Mouse (Mus musculus) kidney, embryonic 16.5 days (tissue): ENCODE results near the gene Ino80d. TPM values are rescaled to one million over a fixed set of nuclear protein-coding genes. Genes with fewer than 3 reads are reported as not detected.

ENCODE experiments used
- ATAC-seq: fragments of 200-750 bp; cut with Nextera tagmentation; 2 replicates; pipeline ENCODE4 v1.8.0; 2017; ENCODE audit warnings: moderate TSS enrichment; ENCODE audit not compliant: low FRiP score, low TSS enrichment
- H3K27ac ChIP-seq: fragments of 300-500 bp; sonication (generic); 2 replicates; pipeline ENCODE4 v1.5.1; 2014; ENCODE audit warnings: low read length
- H3K27me3 ChIP-seq: fragments of 300-500 bp; sonication (generic); 2 replicates; pipeline ENCODE4 v1.6.1; 2014; ENCODE audit warnings: low read length, control low read depth, mixed read lengths; ENCODE audit not compliant: insufficient read depth
- H3K36me3 ChIP-seq: fragments of 300-500 bp; sonication (generic); 2 replicates; pipeline ENCODE4 v1.6.1; 2014; ENCODE audit warnings: low read length, control low read depth, mixed read lengths; ENCODE audit not compliant: insufficient read depth
- H3K4me1 ChIP-seq: fragments of 300-500 bp; sonication (generic); 2 replicates; pipeline ENCODE4 v1.6.1; 2014; ENCODE audit warnings: low read length, control low read depth, mixed read lengths; ENCODE audit not compliant: insufficient read depth
- H3K4me2 ChIP-seq: fragments of 300-500 bp; sonication (generic); replicated peaks from 2 replicates; pipeline ENCODE4 v1.6.1; 2014; ENCODE audit warnings: low read depth, low read length
- H3K4me3 ChIP-seq: fragments of 300-500 bp; sonication (generic); 2 replicates; pipeline ENCODE4 v1.5.1; 2014; ENCODE audit warnings: mild to moderate bottlenecking, low read length
- H3K9ac ChIP-seq: fragments of 300-500 bp; sonication (generic); replicated peaks from 2 replicates; pipeline ENCODE4 v1.6.1; 2014; ENCODE audit warnings: low read length
- H3K9me3 ChIP-seq: fragments of 300-500 bp; sonication (generic); 2 replicates; pipeline ENCODE4 v1.6.1; 2016; ENCODE audit warnings: low read length, control low read depth
- WGBS: fragments of 180-500 bp; shearing (Covaris S2); extraction: QIAGEN DNeasy Blood & Tissue Kit; methylation state at CpG from one replicate; pipeline ENCODE4 v1.1.7; 2014; 5-methylcytosine and 5-hydroxymethylcytosine counted together
- polyA plus RNA-seq: library from polyadenylated mRNA; unstranded; fragments of >200 nt; fragmentation: Nextera tagmentation; extraction: Ambion mirVana; gene quantifications from 2 replicates; pipeline ENCODE4 v1.2.1, GENCODE M21; 2015

Ino80d gene
- polyA plus RNA-seq, 1 experiment from 2014 or later: 9.5 TPM

- Histone ChIP-seq H3K4me3 (no peak overlapping the region), H3K9ac (no peak overlapping the region), H3K4me1 (no peaks in the 10 kb centered on the region), H3K27me3 (no peaks in the 10 kb centered on the region), H3K4me2 (no peak overlapping the region), H3K9me3 (no peaks in the 10 kb centered on the region), H3K36me3 (no peaks in the 10 kb centered on the region), H3K27ac (no peak overlapping the region)
- WGBS: 72% methylated on average over 3 of the region's 3 CpGs
- no peak for ATAC-seq
Measured at GRCm38 (mm10) chr1:63032929-63033328, 81.5 kb downstream of the Ino80d start.

DNA sequence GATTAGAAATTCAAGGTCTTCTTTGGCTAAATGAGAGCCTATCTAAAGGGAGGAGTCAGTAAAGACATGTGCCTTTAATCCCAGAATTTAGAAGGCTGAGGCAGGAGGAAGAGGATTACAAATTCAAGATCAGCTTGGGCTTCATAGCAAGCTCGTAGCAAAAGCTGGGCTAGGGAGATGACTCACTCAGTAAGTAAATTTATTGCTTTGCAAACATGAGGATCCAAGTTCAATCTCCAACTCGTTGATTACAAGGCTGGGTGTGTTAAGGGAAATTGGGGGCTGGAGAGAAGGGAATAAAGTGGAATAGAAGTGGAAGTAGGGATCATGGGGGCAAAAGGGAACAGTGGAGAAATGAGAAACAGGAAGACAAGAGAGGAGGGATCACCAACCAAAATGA is 94.6 kb downstream of the Ino80d start:
- WGBS: 16% methylated on average over 2 of the region's 2 CpGs
- H3K27ac ChIP-seq: no peak overlapping the region
- no peak overlapping the region for H3K4me3 ChIP-seq
- no peaks in the 10 kb centered on the region for H3K36me3 ChIP-seq
- H3K9ac ChIP-seq: no peak overlapping the region
- no peaks in the 10 kb centered on the region for H3K27me3 ChIP-seq
- H3K4me1 ChIP-seq: no peaks in the 10 kb centered on the region
- H3K9me3 ChIP-seq: no peaks in the 10 kb centered on the region
- no peak for ATAC-seq
- H3K4me2 ChIP-seq: no peak overlapping the region

GRCm38 (mm10) chr1:63005013-63005646 is 109.3 kb downstream of the Ino80d start:
- peak overlapping the region; percentile 70 for H3K27ac ChIP-seq
- 0 out of 2 replicates have a peak overlapping the region, but pooled peaks have one; percentile 0 for H3K9ac ChIP-seq
- H3K27me3 ChIP-seq: no peaks in the 10 kb centered on the region
- H3K4me2 ChIP-seq: peak overlapping the region; percentile 25; the same call in 1 of the 2 replicates
- no peaks in the 10 kb centered on the region for H3K36me3 ChIP-seq
- WGBS: 39% methylated on average over 12 of the region's 12 CpGs
- ATAC-seq: peak; percentile 81; the same call in 1 of the 2 replicates
- no peaks in the 10 kb centered on the region for H3K9me3 ChIP-seq
- H3K4me1 ChIP-seq: no peaks in the 10 kb centered on the region
- no peak overlapping the region for H3K4me3 ChIP-seq

GRCm38 (mm10) chr1:63001874-63002273 is 112.6 kb downstream of the Ino80d start:
- Histone ChIP-seq H3K9ac (no peak overlapping the region), H3K36me3 (no peaks in the 10 kb centered on the region), H3K4me1 (no peaks in the 10 kb centered on the region), H3K4me3 (no peak overlapping the region), H3K4me2 (no peak overlapping the region), H3K9me3 (no peaks in the 10 kb centered on the region), H3K27ac (no peak overlapping the region), H3K27me3 (no peaks in the 10 kb centered on the region)
- ATAC-seq: no peak
- WGBS: 69% methylated on average over 3 of the region's 3 CpGs

DNA sequence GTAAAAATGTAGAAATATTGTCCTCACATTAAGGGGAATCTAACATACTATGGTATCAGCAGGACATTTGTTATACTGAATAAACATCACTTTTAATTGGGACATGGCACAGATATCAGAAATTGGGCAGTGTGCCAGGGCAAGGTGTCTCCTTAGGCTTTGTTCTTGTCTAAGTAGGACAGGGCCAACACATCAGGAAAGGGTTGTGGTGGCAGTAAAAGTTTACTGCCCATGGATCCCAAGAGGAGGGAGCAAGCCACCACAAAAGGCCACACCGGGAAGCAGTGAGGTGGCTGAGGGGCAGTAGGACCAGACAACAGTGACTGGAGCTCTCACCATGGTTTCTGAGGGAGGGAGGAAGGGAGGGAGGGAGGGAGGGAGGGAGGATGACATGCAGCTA is 121.1 kb downstream of the Ino80d start:
- WGBS: 11% methylated on average over 1 of the region's 1 CpGs
- H3K36me3 ChIP-seq: no peaks in the 10 kb centered on the region
- H3K4me2 ChIP-seq: no peak overlapping the region
- H3K27ac ChIP-seq: no peak overlapping the region
- no peaks in the 10 kb centered on the region for H3K9me3 ChIP-seq
- no peaks in the 10 kb centered on the region for H3K4me1 ChIP-seq
- no peak overlapping the region for H3K4me3 ChIP-seq
- ATAC-seq: no peak
- H3K9ac ChIP-seq: no peak overlapping the region
- no peaks in the 10 kb centered on the region for H3K27me3 ChIP-seq

DNA sequence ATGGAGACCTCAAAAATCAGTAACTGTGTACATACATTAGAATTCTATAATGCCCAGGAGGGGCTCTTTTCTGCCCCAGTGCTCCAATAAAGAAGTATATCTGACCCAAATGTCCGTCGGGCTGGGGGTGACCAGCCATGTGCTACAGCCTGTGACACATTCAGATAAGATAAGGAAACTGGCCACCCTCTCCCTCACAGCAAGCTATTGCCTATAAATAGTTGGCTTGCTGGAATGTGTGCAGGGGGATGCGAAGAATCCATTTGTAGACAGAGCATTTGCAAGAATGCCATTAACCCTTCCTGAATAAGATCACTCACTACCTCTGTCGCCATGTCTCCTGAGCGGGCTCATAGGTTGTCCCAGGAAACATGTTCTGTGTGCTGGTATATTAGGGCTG is 121.8 kb downstream of the Ino80d start:
- whole genome bisulfite sequencing: 63% methylated on average over 5 of the region's 5 CpGs
- no peak overlapping the region for H3K4me3 ChIP-seq

GRCm38 (mm10) chr1:62991021-62991420 is 123.4 kb downstream of the Ino80d start:
- no peak overlapping the region for H3K27ac ChIP-seq
- no peaks in the 10 kb centered on the region for H3K36me3 ChIP-seq
- no peak overlapping the region for H3K4me2 ChIP-seq
- no peaks in the 10 kb centered on the region for H3K27me3 ChIP-seq
- no peak for ATAC-seq
- WGBS: 79% methylated on average over 10 of the region's 10 CpGs
- H3K4me3 ChIP-seq: no peak overlapping the region
- no peak overlapping the region for H3K9ac ChIP-seq
- H3K4me1 ChIP-seq: no peaks in the 10 kb centered on the region
- H3K9me3 ChIP-seq: no peaks in the 10 kb centered on the region

More for the DNA sequence above, 121.8 kb downstream of the Ino80d start:
- H3K9me3 ChIP-seq: no peaks in the 10 kb centered on the region
- H3K27ac ChIP-seq: no peak overlapping the region
- H3K4me1 ChIP-seq: no peaks in the 10 kb centered on the region
- no peak for ATAC-seq
- H3K36me3 ChIP-seq: no peaks in the 10 kb centered on the region
- H3K9ac ChIP-seq: no peak overlapping the region
- H3K27me3 ChIP-seq: no peaks in the 10 kb centered on the region
- H3K4me2 ChIP-seq: no peak overlapping the region

DNA sequence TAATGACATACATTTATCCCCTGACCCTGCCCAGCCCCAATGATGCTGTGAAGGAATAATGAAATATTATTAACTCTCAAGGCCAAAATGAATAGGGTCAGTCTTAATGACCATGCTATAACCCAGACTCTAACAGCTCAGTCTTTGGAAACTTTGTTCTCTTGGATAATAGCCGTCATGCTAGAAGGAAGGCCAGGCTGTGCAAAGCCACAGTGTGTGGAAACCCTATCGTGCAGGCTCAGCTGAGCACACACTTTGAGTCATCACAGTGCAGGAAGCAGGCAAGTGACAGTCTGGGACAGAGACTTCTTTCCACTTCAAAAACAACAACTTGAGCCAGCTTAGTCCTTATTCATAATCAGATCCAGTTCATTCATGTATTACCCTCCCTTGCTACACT is 126.9 kb downstream of the Ino80d start:
- Histone ChIP-seq H3K36me3 (no peaks in the 10 kb centered on the region), H3K4me2 (no peak overlapping the region), H3K4me1 (no peaks in the 10 kb centered on the region), H3K9me3 (no peaks in the 10 kb centered on the region), H3K4me3 (no peak overlapping the region), H3K27ac (no peak overlapping the region), H3K9ac (no peak overlapping the region), H3K27me3 (no peaks in the 10 kb centered on the region)
- ATAC-seq: no peak
- WGBS: 73% methylated on average over 2 of the region's 2 CpGs

DNA sequence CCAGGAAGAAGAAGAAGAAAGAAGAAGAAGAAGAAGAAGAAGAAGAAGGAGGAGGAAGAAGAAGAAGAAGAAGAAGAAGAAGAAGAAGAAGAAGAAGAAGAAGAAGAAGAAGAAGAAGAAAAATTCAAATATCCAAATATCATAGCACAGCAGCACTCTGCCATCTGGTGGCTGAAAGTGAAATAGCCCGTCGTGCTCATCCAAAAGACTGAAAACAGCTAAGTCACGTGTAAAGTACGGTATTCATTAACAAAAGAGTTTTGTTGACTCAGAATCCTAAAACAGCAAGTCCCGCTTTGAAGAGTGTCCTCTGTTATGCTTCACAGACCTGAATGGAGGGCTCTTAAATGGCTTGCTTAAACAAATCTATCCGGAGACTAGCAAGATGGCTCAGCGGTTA is 128.2 kb downstream of the Ino80d start:
- H3K4me2 ChIP-seq: peak overlapping the region; percentile 23; the same call in 1 of the 2 replicates
- no peak overlapping the region for H3K4me3 ChIP-seq
- H3K27me3 ChIP-seq: no peaks in the 10 kb centered on the region
- no peaks in the 10 kb centered on the region for H3K9me3 ChIP-seq
- H3K27ac ChIP-seq: no peak overlapping the region
- no peak; the same call in 1 of the 2 replicates for ATAC-seq
- no peak overlapping the region for H3K9ac ChIP-seq
- H3K36me3 ChIP-seq: no peaks in the 10 kb centered on the region
- no peaks in the 10 kb centered on the region for H3K4me1 ChIP-seq
- 15% methylated on average over 7 of the region's 7 CpGs for WGBS

GRCm38 (mm10) chr1:62984566-62984965 is 129.9 kb downstream of the Ino80d start:
- H3K4me2 ChIP-seq: peak overlapping the region; percentile 42
- H3K9me3 ChIP-seq: no peaks in the 10 kb centered on the region
- peak overlapping the region; percentile 30 for H3K4me3 ChIP-seq
- no peaks in the 10 kb centered on the region for H3K36me3 ChIP-seq
- ATAC-seq: peak; percentile 4; the same call in 1 of the 2 replicates
- H3K27me3 ChIP-seq: no peaks in the 10 kb centered on the region
- H3K4me1 ChIP-seq: no peaks in the 10 kb centered on the region
- WGBS: 39% methylated on average over 11 of the region's 11 CpGs
- H3K9ac ChIP-seq: peak overlapping the region; percentile 52; the same call in 1 of the 2 replicates
- H3K27ac ChIP-seq: no peak overlapping the region
